Mouse (Mus musculus) kidney, embryonic 15.5 days (tissue): ENCODE measurements around the gene Avl9. TPM values are rescaled to one million over a fixed set of nuclear protein-coding genes. Genes with fewer than 3 reads are reported as not detected.

Experiments used
- ATAC-seq: fragments of 200-750 bp; cut with Nextera tagmentation; replicated peaks from 2 replicates; pipeline ENCODE4 v1.8.0; 2017; ENCODE audit warnings: moderate TSS enrichment; ENCODE audit not compliant: low FRiP score
- H3K27ac ChIP-seq: fragments of 300-500 bp; sonication (generic); 2 replicates; pipeline ENCODE4 v1.5.1; 2015; ENCODE audit warnings: mild to moderate bottlenecking, inconsistent platforms
- H3K27me3 ChIP-seq: fragments of 300-500 bp; sonication (generic); 2 replicates; pipeline ENCODE4 v1.6.1; 2015; ENCODE audit warnings: inconsistent platforms
- H3K36me3 ChIP-seq: fragments of 300-500 bp; sonication (generic); 2 replicates; pipeline ENCODE4 v1.6.1; 2015; ENCODE audit warnings: inconsistent platforms
- H3K4me1 ChIP-seq: fragments of 300-500 bp; sonication (generic); 2 replicates; pipeline ENCODE4 v1.6.1; 2015; ENCODE audit warnings: inconsistent platforms
- H3K4me2 ChIP-seq: fragments of 300-500 bp; sonication (generic); 2 replicates; pipeline ENCODE4 v1.6.1; 2015; ENCODE audit warnings: moderate library complexity, mild to moderate bottlenecking, inconsistent platforms
- H3K4me3 ChIP-seq: fragments of 300-500 bp; sonication (generic); replicated peaks from 2 replicates; pipeline ENCODE4 v1.5.1; 2015; ENCODE audit warnings: mild to moderate bottlenecking, inconsistent platforms
- H3K9ac ChIP-seq: fragments of 300-500 bp; sonication (generic); 2 replicates; pipeline ENCODE4 v1.6.1; 2015; ENCODE audit warnings: mild to moderate bottlenecking, inconsistent platforms
- H3K9me3 ChIP-seq: fragments of 300-500 bp; sonication (generic); replicated peaks from 2 replicates; pipeline ENCODE4 v1.6.1; 2016; ENCODE audit warnings: inconsistent platforms
- WGBS: fragments of 180-500 bp; shearing (Covaris S2); methylation state at CpG from one replicate; pipeline ENCODE4 v1.1.7; 2015; ENCODE audit warnings: mixed read lengths; 5-methylcytosine and 5-hydroxymethylcytosine counted together
- polyA plus RNA-seq: library from polyadenylated mRNA; unstranded; fragments of >200 nt; fragmentation: Nextera tagmentation; extraction: Ambion mirVana; gene quantifications from 2 replicates; pipeline ENCODE4 v1.2.1, GENCODE M21; 2015

Gene Avl9
- 11.1 and 13.4 TPM in 2 replicates for polyA plus RNA-seq

DNA sequence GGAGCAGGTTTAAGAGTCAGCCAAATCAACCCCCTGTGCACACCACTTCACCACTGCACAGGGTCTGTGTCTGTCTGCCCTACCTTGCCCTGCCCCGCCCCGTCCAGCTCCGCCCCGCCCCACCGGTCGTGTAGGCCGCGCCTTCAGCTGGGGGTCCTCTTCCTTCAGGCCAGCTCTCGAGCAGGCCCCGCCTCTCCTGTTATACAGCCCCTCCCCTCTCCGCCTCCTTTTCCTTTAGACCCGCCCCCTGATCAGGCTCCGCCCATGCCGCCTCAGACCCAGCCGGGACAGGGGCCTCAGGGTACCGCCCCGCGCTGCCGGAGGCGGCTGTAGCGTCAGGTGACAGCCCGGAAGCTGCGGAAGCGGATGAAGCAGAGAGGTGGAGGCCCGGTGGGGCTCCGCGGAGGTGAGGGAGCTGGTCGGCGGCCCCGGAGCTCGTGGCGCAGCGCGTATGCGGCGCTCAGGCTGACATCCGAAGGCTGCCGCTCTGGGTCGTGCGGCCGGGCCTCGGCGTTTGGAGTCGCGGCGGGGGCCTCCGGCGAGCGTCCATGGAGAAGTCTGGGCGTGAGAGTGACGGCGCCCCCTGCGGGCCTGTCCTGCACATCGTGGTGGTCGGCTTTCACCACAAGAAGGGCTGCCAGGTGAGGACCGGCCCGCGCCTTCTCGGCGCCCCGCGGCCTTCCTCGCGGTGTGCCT, at the start of gene Avl9:
Gene Avl9 (plus strand): TSS at position 326 of the 696 bp plus-strand sequence.
- Histone ChIP-seq H3K4me1 (peaks cover 11% of the 10 kb centered on the region), H3K4me3 (peak within 1 kb of the TSS; percentile 89), H3K9ac (peak within 1 kb of the TSS; percentile 84), H3K4me2 (peak within 1 kb of the TSS; percentile 68), H3K36me3 (no peaks in the 10 kb centered on the region), H3K27ac (peak within 1 kb of the TSS; percentile 98), H3K9me3 (no peaks in the 10 kb centered on the region), H3K27me3 (no peaks in the 10 kb centered on the region)
- peak; percentile 99 for ATAC-seq
- WGBS: under 1% methylated on average over 64 of the region's 64 CpGs

- no peaks in the 10 kb centered on the region for H3K4me1 ChIP-seq
- no peaks in the 10 kb centered on the region for H3K27me3 ChIP-seq
- H3K36me3 ChIP-seq: no peaks in the 10 kb centered on the region
- ATAC-seq: no peak
- 91% methylated on average over 3 of the region's 3 CpGs for WGBS
- no peak overlapping the region for H3K4me2 ChIP-seq
- no peak overlapping the region for H3K9ac ChIP-seq
- H3K4me3 ChIP-seq: no peak overlapping the region
- no peaks in the 10 kb centered on the region for H3K9me3 ChIP-seq
- no peak overlapping the region for H3K27ac ChIP-seq
Measured at GRCm38 (mm10) chr6:56688238-56688637, 26.5 kb upstream of the Avl9 start.

- WGBS: 3% methylated on average over 2 of the region's 2 CpGs
- no peaks in the 10 kb centered on the region for H3K4me1 ChIP-seq
- no peak overlapping the region for H3K4me3 ChIP-seq
- no peaks in the 10 kb centered on the region for H3K36me3 ChIP-seq
- peak; percentile 81 for ATAC-seq
- H3K27ac ChIP-seq: no peak overlapping the region
- no peak overlapping the region for H3K4me2 ChIP-seq
- no peaks in the 10 kb centered on the region for H3K27me3 ChIP-seq
- no peaks in the 10 kb centered on the region for H3K9me3 ChIP-seq
- no peak overlapping the region for H3K9ac ChIP-seq
Measured at GRCm38 (mm10) chr6:56691205-56691604, 23.5 kb upstream of the Avl9 start.

DNA sequence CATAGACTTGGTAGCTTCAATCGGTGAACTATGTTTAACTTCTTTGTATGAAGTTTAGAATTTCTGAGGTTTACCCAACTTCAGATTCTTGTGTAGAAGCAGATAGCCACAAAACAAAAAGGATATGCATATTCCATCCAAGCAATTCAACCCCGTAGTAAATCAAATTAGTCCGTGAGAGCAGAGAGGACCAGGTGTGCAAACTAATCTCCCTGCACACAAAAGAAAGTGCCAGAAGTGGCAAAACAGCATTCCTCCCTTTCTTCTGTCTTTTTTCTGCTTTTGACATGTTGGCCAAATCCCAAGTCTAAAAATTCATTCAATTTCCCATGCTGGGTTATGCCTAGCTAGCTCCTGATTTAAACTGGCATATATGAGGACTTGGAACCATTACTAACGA, 22.3 kb upstream of the Avl9 start:
- 80% methylated on average over 4 of the region's 4 CpGs for WGBS
- Histone ChIP-seq H3K9ac (no peak overlapping the region), H3K27ac (no peak overlapping the region), H3K36me3 (no peaks in the 10 kb centered on the region), H3K27me3 (no peaks in the 10 kb centered on the region), H3K4me3 (no peak overlapping the region), H3K9me3 (no peaks in the 10 kb centered on the region), H3K4me2 (no peak overlapping the region), H3K4me1 (no peaks in the 10 kb centered on the region)
- no peak for ATAC-seq

DNA sequence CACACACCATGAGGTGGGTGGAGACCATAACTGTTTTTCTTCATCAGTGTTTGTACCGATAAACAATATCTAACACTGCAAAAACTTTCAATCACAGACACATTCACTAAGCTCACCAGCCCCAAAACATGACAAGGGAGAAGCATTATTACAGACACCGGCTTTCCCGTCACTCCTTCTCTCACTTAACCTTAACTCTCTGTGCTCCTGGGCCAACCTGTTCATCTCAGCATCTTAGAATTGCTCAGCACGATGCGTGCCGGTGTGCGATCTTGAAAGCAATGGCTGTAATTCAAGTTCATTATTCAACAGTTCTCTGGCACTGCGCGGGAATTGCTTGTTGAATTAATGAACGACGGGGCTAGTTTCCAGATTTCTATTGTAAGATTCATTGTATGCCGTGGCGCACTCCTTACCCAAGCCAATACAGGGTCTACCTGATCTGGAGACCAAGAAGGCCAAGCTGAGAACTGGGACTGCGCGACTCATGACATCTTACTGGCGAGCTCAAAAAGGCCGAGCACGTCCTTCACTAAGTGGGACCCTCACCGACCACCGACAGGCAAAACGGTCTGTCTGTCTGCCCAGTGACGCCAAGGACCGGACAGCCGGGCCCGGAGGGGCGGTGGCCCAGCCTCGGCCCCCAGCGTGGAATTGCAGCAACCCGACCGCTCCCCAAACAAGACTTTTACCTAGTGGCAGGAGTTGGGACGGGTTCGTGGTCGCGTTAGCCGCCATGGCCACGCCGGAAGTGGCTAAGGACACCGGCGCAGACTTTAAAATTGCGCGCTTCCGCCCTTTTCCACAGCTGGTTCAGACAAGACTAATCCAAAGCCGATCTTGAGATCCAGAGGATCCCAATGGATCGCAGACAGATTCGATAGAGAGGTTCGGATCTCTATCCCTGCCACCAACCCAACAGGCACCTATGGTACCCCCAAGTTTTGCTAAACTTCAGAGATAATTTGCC, 10.5 kb upstream of the Avl9 start, which contains the start of gene Lsm5:
Gene Lsm5 (minus strand): TSS at position 780 of the 970 bp plus-strand sequence.
- 0 out of 2 replicates have a peak, but pooled peaks cover 4% of the 10 kb centered on the region for H3K36me3 ChIP-seq
- no peaks in the 10 kb centered on the region for H3K27me3 ChIP-seq
- peak within 1 kb of the TSS; percentile 65 for H3K4me2 ChIP-seq
- peak within 1 kb of the TSS; percentile 69 for H3K9ac ChIP-seq
- H3K4me1 ChIP-seq: peaks cover 2% of the 10 kb centered on the region; the same call in 1 of the 2 replicates
- H3K27ac ChIP-seq: peak within 1 kb of the TSS; percentile 60
- peak; percentile 94 for ATAC-seq
- 0 out of 2 replicates have a peak, but pooled peaks cover 5% of the 10 kb centered on the region for H3K9me3 ChIP-seq
- under 1% methylated on average over 46 of the region's 46 CpGs for WGBS
- H3K4me3 ChIP-seq: peak within 1 kb of the TSS; percentile 88

- H3K9ac ChIP-seq: no peak overlapping the region
- H3K4me3 ChIP-seq: peak overlapping the region; percentile 89
- no peak for ATAC-seq
- 47% methylated on average over 7 of the region's 7 CpGs for WGBS
- no peaks in the 10 kb centered on the region for H3K9me3 ChIP-seq
- H3K27me3 ChIP-seq: no peaks in the 10 kb centered on the region
- H3K4me1 ChIP-seq: peaks cover 11% of the 10 kb centered on the region
- H3K36me3 ChIP-seq: no peaks in the 10 kb centered on the region
- H3K27ac ChIP-seq: no peak overlapping the region; the same call in 1 of the 2 replicates
- peak overlapping the region; percentile 68 for H3K4me2 ChIP-seq
Measured at GRCm38 (mm10) chr6:56714186-56714573, 519 bp upstream of the Avl9 start.

GRCm38 (mm10) chr6:56715270-56715666, 569 bp downstream of the Avl9 start:
- peak overlapping the region; percentile 98 for H3K27ac ChIP-seq
- under 1% methylated on average over 25 of the region's 25 CpGs for WGBS
- no peak for ATAC-seq

GRCm38 (mm10) chr6:56719071-56719470, 4.4 kb downstream of the Avl9 start:
- Histone ChIP-seq H3K4me3 (no peak overlapping the region), H3K36me3 (peaks cover 7% of the 10 kb centered on the region), H3K4me2 (no peak overlapping the region), H3K9ac (no peak overlapping the region), H3K27ac (no peak overlapping the region), H3K9me3 (no peaks in the 10 kb centered on the region), H3K27me3 (no peaks in the 10 kb centered on the region), H3K4me1 (peaks cover 17% of the 10 kb centered on the region)
- ATAC-seq: no peak
- 74% methylated on average over 1 of the region's 1 CpGs for WGBS

More at GRCm38 (mm10) chr6:56715270-56715666, 569 bp downstream of the Avl9 start:
- peak overlapping the region; percentile 89 for H3K4me3 ChIP-seq
- H3K4me2 ChIP-seq: peak overlapping the region; percentile 68
- no peaks in the 10 kb centered on the region for H3K27me3 ChIP-seq
- peak overlapping the region; percentile 84 for H3K9ac ChIP-seq
- H3K4me1 ChIP-seq: peaks cover 11% of the 10 kb centered on the region
- no peaks in the 10 kb centered on the region for H3K9me3 ChIP-seq
- H3K36me3 ChIP-seq: no peaks in the 10 kb centered on the region

- ATAC-seq: 0 out of 2 replicates have a peak, but pooled peaks have one; percentile 33
- Histone ChIP-seq H3K4me2 (no peak overlapping the region), H3K4me1 (peaks cover 15% of the 10 kb centered on the region), H3K4me3 (no peak overlapping the region), H3K27ac (0 out of 2 replicates have a peak overlapping the region, but pooled peaks have one; percentile 6), H3K9ac (no peak overlapping the region), H3K9me3 (no peaks in the 10 kb centered on the region), H3K36me3 (peaks cover 20% of the 10 kb centered on the region), H3K27me3 (no peaks in the 10 kb centered on the region)
- WGBS: 33% methylated on average over 3 of the region's 3 CpGs
Measured at GRCm38 (mm10) chr6:56720877-56721276, 6.2 kb downstream of the Avl9 start.

DNA sequence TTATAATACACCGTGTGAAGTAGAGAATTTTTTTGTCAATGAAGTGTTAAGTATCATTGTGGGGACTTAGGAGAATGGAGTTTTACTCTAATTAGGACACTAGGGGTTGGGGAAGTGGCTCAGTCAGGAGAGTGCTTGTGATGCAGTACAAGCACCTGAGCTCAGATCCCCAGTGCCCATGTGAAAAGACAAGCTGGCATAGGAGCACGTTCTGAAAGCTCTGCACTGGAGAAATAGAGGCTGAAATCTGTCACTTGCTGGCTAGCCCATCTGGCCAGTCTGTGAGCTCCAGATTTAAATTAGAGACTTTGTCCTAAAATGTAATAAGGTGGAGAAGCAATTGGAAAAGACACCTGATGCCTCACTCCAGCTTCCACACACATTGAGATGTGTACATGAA, 17.8 kb downstream of the Avl9 start:
- Histone ChIP-seq H3K27me3 (no peaks in the 10 kb centered on the region), H3K4me1 (no peaks in the 10 kb centered on the region), H3K4me2 (no peak overlapping the region), H3K9ac (no peak overlapping the region), H3K9me3 (no peaks in the 10 kb centered on the region), H3K4me3 (no peak overlapping the region), H3K36me3 (peaks cover 79% of the 10 kb centered on the region), H3K27ac (no peak overlapping the region)
- ATAC-seq: no peak
- 83% methylated on average over 2 of the region's 2 CpGs for WGBS

DNA sequence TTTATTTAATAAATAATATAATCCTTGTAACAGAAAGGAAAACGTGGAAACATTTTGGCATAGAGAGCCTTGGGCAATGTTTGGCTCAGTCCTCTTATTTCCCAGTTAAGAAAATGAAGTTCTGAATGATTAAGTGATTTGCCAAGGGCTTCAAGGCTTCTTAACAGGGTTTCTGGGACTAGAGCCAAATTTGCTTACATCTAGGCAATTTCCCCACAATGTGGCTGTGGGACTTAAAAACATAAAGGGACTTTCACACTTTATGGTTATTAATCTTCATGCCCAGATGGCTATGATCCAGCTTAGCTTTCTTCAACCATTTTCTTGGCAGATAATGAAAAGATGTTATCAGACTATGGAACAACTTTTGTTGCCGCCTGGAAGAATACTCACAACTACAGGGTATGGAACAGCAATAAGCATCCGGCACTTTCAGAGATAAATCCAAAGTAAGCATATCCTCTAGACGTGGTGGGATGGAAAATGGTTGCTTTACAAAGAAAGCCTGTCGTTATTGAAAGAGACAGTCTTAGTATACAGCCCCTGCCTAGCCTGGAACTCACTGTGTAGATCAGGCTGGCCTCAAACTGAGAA, 31.3 kb downstream of the Avl9 start:
- no peaks in the 10 kb centered on the region for H3K9me3 ChIP-seq
- no peak overlapping the region for H3K4me3 ChIP-seq
- H3K36me3 ChIP-seq: peaks cover 31% of the 10 kb centered on the region
- no peaks in the 10 kb centered on the region for H3K27me3 ChIP-seq
- no peak overlapping the region; the same call in 1 of the 2 replicates for H3K27ac ChIP-seq
- H3K4me1 ChIP-seq: no peaks in the 10 kb centered on the region
- WGBS: 65% methylated on average over 5 of the region's 5 CpGs
- H3K4me2 ChIP-seq: no peak overlapping the region
- no peak for ATAC-seq
- H3K9ac ChIP-seq: no peak overlapping the region
